Mouse (Mus musculus) limb, embryonic 14.5 days (tissue): Measurements from ENCODE around the gene Spag6. TPM values are rescaled to one million over a fixed set of nuclear protein-coding genes. Genes with fewer than 3 reads are reported as not detected.

Experiments used
- ATAC-seq: fragments of 200-750 bp; cut with Nextera tagmentation; 2 replicates; pipeline ENCODE4 v1.8.0; 2017; ENCODE audit warnings: low read depth, moderate number of reproducible peaks, moderate TSS enrichment; ENCODE audit not compliant: low FRiP score
- DNase-seq: peaks from one replicate; pipeline ENCODE4 v3.0.0-alpha.2; 2015; ENCODE audit warnings: low spot score
- H3K27ac ChIP-seq: fragments of 300-500 bp; sonication (generic); replicated peaks from 2 replicates; pipeline ENCODE4 v1.5.1; 2014; ENCODE audit warnings: low read depth, mild to moderate bottlenecking, low read length, moderate library complexity, mixed read lengths
- H3K27me3 ChIP-seq: fragments of 300-500 bp; sonication (generic); 2 replicates; pipeline ENCODE4 v1.6.1; 2014; ENCODE audit warnings: low read length, mixed read lengths; ENCODE audit not compliant: control insufficient read depth, insufficient read depth
- H3K36me3 ChIP-seq: fragments of 300-500 bp; sonication (generic); 2 replicates; pipeline ENCODE4 v1.6.1; 2014; ENCODE audit warnings: mild to moderate bottlenecking, low read length, moderate library complexity, mixed read lengths; ENCODE audit not compliant: control insufficient read depth, insufficient read depth
- H3K4me1 ChIP-seq: fragments of 300-500 bp; sonication (generic); 2 replicates; pipeline ENCODE4 v1.6.1; 2014; ENCODE audit warnings: antibody characterized with exemption, low read length, mixed read lengths; ENCODE audit not compliant: control insufficient read depth, insufficient read depth
- H3K4me2 ChIP-seq: fragments of 300-500 bp; sonication (generic); replicated peaks from 2 replicates; pipeline ENCODE4 v1.6.1; 2014; ENCODE audit warnings: low read depth, mild to moderate bottlenecking, low read length, moderate library complexity; ENCODE audit not compliant: severe bottlenecking
- H3K4me3 ChIP-seq: fragments of 300-500 bp; sonication (generic); replicated peaks from 2 replicates; pipeline ENCODE4 v1.5.1; 2014; ENCODE audit warnings: low read length
- H3K9ac ChIP-seq: fragments of 300-500 bp; sonication (generic); 2 replicates; pipeline ENCODE4 v1.6.1; 2014; ENCODE audit warnings: mild to moderate bottlenecking, low read depth, low read length, moderate library complexity; ENCODE audit not compliant: severe bottlenecking
- H3K9me3 ChIP-seq: fragments of 300-500 bp; sonication (generic); 2 replicates; pipeline ENCODE4 v1.6.1; 2016; ENCODE audit warnings: low read length; ENCODE audit not compliant: control insufficient read depth
- POLR2A ChIP-seq: fragments of 200-500 bp; IDR thresholded peaks from 2 replicates; pipeline ENCODE4 v1.8.0; 2012; ENCODE audit warnings: inconsistent platforms, mild to moderate bottlenecking, moderate library complexity, borderline replicate concordance; ENCODE audit not compliant: insufficient read depth, insufficient read length; ENCODE audit errors: extremely low read depth
- WGBS: fragments of 180-500 bp; shearing (Covaris S2); extraction: QIAGEN DNeasy Blood & Tissue Kit; methylation state at CpG from one replicate; pipeline ENCODE4 v1.1.7; 2014; 5-methylcytosine and 5-hydroxymethylcytosine counted together
- polyA plus RNA-seq, 2 experiments: library from polyadenylated mRNA; depleted of rRNA in 1 of 2; stranded (reverse) in 1 of 2; unstranded in 1 of 2; fragments of >200 nt; fragmentation: Nextera tagmentation in 1 of 2; extraction: Ambion mirVana in 1 of 2; gene quantifications; 2 replicates each; pipeline versions ENCODE4 v1.2.1 to v1.2.3; 2012 to 2014

Spag6 gene
- polyA plus RNA-seq, 2 experiments = 0.48 TPM; not detected in 1

DNA sequence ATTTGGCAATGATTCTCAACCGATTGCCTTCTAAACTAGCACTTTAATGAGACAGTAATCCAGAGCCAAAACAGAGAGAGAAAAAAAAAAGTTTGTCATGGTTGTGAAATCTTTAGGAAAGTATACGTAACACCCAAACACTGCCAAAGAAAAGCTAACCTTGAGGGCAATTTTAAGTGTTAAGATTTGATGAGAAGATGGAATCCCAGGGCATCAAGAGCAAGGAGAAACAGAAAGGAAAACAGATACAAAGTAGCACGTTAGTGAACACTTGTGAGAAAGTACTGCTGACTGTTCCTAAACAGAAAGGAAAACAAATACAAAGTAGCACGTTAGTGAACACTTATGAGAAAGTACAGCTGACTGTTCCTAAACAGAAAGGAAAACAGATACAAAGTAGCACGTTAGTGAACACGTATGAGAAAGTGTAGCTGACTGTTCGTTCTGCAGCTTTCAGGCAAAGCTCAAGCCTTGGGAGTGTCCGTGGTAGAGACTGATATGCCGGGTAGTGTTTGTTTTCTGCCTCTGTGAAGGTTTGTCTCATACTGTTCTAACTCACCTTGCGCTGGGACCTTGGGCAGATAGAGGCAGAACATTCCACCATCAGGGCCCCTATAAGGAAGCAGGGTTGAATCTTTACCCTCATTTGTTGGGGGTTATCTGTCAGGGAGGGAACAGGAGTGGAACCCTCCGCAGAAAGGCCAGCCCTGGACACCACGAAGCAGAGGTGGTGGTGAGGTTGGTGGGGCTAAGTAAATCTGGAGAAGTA is 71.8 kb downstream of the Spag6 start:
- TF ChIP-seq POLR2A = no peak
- H3K27me3 ChIP-seq = no peaks in the 10 kb centered on the region
- H3K27ac ChIP-seq = no peak overlapping the region
- no peaks in the 10 kb centered on the region for H3K9me3 ChIP-seq
- no peaks in the 10 kb centered on the region for H3K36me3 ChIP-seq
- DNase-seq (no peak), ATAC-seq (no peak)
- WGBS = 54% methylated on average over 12 of the region's 12 CpGs
- no peak overlapping the region for H3K9ac ChIP-seq
- H3K4me3 ChIP-seq = no peak overlapping the region
- H3K4me2 ChIP-seq = peak overlapping the region; percentile 69
- H3K4me1 ChIP-seq = no peaks in the 10 kb centered on the region

DNA sequence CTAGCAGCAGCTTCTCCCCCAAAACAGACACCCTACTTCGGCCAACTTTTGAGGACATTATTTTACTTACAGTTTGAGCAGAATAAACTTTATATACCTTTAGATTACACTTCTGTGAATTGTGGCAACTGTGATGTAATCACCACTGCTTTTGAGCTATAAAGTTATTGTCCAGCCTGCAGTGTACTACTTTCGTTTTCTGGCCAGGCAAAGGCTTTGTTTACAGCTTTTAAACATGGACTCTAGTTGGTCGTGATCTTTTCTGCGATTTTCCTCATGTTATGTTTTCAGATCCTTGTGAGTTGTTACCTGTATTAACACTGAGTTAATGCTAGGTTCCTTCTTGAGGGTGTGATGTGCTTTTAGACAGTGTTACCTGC is 72.6 kb downstream of the Spag6 start:
- H3K27ac ChIP-seq = peak overlapping the region; percentile 97
- no peak for TF ChIP-seq POLR2A
- no peaks in the 10 kb centered on the region for H3K9me3 ChIP-seq
- no peaks in the 10 kb centered on the region for H3K4me1 ChIP-seq
- no peaks in the 10 kb centered on the region for H3K27me3 ChIP-seq
- H3K36me3 ChIP-seq = no peaks in the 10 kb centered on the region
- peak overlapping the region; percentile 73 for H3K4me3 ChIP-seq
- peak overlapping the region; percentile 69 for H3K4me2 ChIP-seq
- 37% methylated on average over 4 of the region's 4 CpGs for WGBS
- peak; percentile 25; the same call in 1 of the 2 replicates for ATAC-seq
- peak overlapping the region; percentile 98 for H3K9ac ChIP-seq
- DNase-seq = no peak

DNA sequence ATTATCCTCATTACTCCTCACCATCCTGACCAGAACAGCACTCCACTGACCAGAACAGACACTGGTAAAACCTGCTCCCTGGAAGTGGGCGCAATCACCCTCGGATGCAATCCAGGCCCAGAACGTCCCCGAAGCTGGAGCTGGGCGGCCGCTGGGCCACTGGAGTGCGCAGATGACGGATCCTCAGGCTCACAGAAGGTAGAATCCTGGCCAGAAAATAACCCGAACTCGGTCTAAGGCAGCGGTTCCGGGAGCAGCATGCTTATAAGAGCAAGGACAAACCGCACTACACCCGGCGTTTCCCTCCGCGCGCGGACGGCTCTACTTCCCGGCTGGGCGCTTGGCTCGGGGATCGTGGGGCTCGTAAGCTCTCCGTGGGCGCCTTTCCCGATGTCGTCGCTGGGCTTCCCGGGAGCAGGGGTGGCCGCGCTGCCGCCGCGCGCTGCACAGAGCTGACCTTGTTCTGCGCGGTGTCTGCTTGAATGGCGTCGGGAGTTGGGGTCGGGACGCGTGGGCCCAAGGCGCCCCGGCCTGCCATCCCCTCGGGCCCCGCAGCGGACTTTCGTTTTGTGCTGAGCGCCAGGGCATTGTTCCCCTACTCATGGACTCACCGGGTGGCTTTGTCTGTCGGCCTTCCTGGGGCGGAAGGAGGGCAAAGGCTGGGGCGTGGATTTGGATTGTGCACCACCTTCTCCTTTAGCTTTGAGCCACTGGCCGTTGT is 73.1 kb downstream of the Spag6 start:
- no peaks in the 10 kb centered on the region for H3K4me1 ChIP-seq
- peak overlapping the region; percentile 73 for H3K4me3 ChIP-seq
- no peaks in the 10 kb centered on the region for H3K27me3 ChIP-seq
- H3K36me3 ChIP-seq = no peaks in the 10 kb centered on the region
- peak overlapping the region; percentile 98 for H3K9ac ChIP-seq
- TF ChIP-seq POLR2A = peak; percentile 63; the same call in 1 of the 2 replicates
- no peaks in the 10 kb centered on the region for H3K9me3 ChIP-seq
- under 1% methylated on average over 56 of the region's 56 CpGs for WGBS
- H3K27ac ChIP-seq = peak overlapping the region; percentile 97
- DNase-seq = peak; percentile 92
- peak overlapping the region; percentile 69 for H3K4me2 ChIP-seq
- peak; percentile 94 for ATAC-seq

DNA sequence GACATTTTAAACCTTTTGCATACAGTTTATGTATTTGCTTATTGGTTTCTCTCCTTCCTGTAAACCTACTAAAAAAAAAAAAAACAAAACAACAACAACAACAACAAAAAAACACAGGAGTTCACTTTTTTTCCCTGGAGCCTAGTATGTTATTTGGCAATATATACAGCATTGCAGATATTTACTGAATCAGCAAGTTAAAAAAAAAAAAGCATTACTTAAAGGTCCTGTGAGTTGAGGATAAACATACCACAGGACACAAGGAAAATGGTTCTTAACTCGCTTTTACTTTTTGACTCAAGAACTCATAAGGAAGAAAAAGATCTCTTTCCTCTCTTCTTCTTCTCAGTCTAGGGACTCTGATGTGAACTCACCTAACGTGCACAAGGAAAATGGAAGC is 74.6 kb downstream of the Spag6 start:
- Histone ChIP-seq H3K36me3 (no peaks in the 10 kb centered on the region), H3K9me3 (no peaks in the 10 kb centered on the region), H3K4me2 (no peak overlapping the region), H3K27me3 (no peaks in the 10 kb centered on the region), H3K4me1 (no peaks in the 10 kb centered on the region), H3K4me3 (no peak overlapping the region), H3K27ac (no peak overlapping the region), H3K9ac (no peak overlapping the region)
- ATAC-seq (no peak), DNase-seq (no peak)
- 86% methylated on average over 2 of the region's 2 CpGs for WGBS
- TF ChIP-seq POLR2A = no peak

DNA sequence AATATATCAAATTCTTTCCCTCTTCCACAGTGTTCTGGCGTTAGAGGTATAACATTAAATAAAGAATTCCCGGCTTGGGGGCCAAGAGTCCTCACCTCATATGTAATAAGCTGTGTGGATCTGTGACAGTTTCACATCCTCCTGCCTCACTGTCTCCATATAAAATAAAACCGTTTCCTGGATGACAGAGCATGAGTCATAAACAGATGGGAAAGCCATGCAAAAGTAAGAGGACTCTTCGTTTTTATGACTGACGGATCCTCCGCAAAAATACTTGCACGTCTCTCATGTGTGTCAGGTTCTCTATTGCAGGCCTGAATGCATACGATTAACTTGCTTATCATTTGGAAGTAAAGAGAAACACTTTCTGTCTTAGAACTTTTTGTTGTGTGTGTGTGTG is 78.6 kb downstream of the Spag6 start:
- Histone ChIP-seq H3K4me1 (no peaks in the 10 kb centered on the region), H3K9ac (no peak overlapping the region), H3K27ac (no peak overlapping the region), H3K4me2 (no peak overlapping the region), H3K36me3 (no peaks in the 10 kb centered on the region), H3K9me3 (no peaks in the 10 kb centered on the region), H3K27me3 (no peaks in the 10 kb centered on the region), H3K4me3 (no peak overlapping the region)
- ATAC-seq (no peak), DNase-seq (no peak)
- no peak for TF ChIP-seq POLR2A
- 64% methylated on average over 8 of the region's 8 CpGs for WGBS
